Mouse (Mus musculus): ENCODE measurements around the gene Sae1. TPM values are rescaled to one million over a fixed set of nuclear protein-coding genes. Genes with fewer than 3 reads are reported as not detected.
A peak's percentile ranks its signal among the peaks of the same experiment; 100 is the strongest.
"Not testable (repeated sequence)": the region's sequence is repeated elsewhere in the genome, so short reads cannot be mapped to it uniquely, and the experiment has no call there.

Sae1 gene
- total RNA-seq, 2 experiments from 2014 or later, result 104 to 111 TPM

DNA sequence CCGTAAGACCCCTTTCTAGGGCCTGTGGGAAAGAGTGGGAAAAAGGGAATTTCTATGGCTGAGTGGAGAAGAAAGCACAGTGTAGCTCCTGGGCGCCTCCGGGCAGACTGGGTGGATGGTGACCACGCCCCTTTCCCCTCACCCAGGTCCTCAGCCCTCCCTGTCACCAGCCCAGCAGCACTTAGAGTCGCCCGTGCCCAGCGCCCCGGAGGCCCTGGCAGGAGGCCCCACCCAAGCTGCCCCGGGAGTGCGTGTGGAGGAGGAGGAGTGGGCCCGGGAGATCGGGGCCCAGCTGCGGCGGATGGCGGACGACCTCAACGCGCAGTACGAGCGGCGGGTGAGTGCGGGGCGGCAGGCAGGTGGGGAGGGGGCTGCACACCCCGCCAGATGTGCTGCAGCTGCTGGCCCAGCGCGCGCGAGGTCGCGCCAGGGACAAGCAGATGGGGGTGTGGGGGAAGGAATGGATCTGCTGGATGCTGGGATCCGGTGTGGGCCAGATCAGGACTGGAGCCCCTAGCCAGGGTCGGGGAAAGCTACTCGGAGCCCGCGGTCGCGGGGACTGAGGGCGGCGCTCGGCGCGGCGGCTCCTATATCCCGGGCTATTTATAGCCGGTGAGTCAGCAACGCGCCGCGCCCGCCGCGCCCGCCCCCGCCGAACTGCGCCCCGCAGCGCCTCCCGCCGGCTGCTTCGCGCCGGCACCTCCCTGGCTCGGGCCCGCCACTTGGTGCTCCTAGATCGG is 74.0 kb downstream of the Sae1 start:
- intact Hi-C loops (cut with DNase I), result loop anchor here (1.0 to 10.0 kb wide), 2 partner anchors 18 to 301 kb away; partner anchors contain the start of gene Arhgap35
- DNase-seq (ENCODE audit: low spot score in 2 of 2), result peak; percentile 81 to 86

DNA sequence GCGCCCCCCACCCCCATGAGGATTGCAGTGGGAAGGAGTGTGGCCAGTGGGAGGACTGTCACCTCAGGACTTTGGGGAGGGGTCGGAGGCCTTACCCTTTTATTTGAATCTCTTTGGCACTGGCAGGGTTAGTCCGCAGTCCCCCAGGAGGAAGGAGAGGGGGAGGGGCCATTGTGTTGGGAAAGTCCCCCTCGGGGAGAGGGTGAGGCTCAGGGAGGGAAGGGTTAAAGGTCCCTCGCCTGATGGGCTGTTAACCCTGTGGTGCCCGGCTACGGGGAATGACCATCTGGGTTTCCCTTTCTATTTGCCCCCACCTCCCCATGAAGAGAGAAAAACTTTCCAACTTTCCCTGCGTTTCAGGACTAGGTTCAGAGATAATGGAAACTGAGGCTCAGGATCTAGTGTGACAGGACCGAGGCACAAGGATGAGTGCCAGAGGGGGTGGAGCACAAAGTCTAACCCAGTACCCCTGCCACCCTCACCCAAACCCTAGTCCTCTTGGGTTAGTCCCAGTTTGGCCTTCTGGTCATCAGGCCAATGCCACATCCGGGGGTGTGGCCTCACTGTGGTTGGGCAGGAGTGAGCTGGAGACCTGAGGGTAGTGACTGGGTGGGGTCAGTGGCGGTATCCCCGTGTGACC is 74.8 kb downstream of the Sae1 start:
- peak in 1 of 2 experiments; percentile 11 for DNase-seq (ENCODE audit: low spot score in 2 of 2)
- intact Hi-C loops (cut with DNase I), result loop anchor here (10.0 kb wide), 1 partner anchor 302 kb away; the partner anchor contains the start of gene Arhgap35

DNA sequence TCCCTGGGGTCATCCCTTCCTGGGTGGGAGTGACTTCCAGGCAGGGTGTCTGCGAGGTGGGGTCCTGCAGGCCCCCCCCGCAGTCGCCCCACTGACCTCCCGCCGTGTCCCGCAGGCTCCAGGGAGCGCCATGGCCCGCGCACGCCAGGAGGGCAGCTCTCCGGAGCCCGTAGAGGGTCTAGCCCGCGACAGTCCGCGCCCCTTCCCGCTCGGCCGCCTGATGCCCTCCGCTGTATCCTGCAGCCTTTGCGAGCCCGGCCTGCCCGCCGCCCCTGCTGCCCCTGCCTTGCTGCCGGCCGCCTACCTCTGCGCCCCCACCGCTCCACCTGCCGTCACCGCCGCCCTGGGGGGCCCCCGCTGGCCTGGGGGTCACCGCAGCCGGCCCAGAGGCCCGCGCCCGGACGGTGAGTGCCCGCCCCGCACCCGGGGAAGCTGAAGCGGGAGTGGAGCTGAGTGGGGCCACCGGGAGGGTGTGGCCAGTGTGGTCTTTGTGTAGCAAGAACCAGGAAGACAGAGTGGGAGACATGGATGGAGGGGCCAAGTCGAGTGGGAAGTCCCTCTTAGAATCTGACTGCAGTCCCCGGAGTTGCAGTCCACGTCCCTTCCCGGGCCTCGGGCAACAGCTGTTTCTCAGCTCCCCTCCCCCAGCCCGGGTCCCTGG is 75.5 kb downstream of the Sae1 start:
- intact Hi-C loops (cut with DNase I), result loop anchor here (10.0 kb wide), 1 partner anchor 303 kb away; the partner anchor contains the start of gene Arhgap35
- DNase-seq (ENCODE audit: low spot score in 2 of 2), result peak; percentile 17 to 22

DNA sequence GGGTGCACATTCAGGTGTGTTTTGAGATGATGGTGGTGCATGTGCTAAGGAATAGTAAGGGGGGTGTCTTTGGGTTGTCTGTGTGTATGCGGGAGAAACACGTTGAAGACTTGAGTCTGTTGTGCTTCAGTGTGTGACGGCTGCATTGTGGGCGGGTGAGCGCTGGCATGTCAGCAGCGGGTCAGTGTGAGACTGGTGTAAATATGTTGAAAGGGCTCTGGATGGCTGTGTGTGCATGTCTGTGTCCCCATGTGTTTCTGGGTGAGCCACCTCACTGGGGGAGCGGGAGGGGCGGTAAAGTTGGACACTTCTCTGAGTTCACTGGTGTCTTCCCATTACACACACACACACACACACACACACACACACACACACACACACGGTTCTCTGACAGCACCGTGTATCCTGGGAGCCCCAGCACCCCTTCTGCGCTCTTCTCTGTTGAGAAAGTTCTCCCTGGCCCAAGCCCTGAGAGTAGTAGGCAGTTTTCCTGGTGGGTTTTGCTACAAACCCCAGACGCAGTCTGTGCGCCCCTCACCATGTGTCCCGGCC is 76.1 kb downstream of the Sae1 start:
- intact Hi-C loops (cut with DNase I), result loop anchor here (10.0 kb wide), 1 partner anchor 303 kb away; the partner anchor contains the start of gene Arhgap35
- DNase-seq (ENCODE audit: low spot score in 2 of 2), result peak; percentile 28 to 41

DNA sequence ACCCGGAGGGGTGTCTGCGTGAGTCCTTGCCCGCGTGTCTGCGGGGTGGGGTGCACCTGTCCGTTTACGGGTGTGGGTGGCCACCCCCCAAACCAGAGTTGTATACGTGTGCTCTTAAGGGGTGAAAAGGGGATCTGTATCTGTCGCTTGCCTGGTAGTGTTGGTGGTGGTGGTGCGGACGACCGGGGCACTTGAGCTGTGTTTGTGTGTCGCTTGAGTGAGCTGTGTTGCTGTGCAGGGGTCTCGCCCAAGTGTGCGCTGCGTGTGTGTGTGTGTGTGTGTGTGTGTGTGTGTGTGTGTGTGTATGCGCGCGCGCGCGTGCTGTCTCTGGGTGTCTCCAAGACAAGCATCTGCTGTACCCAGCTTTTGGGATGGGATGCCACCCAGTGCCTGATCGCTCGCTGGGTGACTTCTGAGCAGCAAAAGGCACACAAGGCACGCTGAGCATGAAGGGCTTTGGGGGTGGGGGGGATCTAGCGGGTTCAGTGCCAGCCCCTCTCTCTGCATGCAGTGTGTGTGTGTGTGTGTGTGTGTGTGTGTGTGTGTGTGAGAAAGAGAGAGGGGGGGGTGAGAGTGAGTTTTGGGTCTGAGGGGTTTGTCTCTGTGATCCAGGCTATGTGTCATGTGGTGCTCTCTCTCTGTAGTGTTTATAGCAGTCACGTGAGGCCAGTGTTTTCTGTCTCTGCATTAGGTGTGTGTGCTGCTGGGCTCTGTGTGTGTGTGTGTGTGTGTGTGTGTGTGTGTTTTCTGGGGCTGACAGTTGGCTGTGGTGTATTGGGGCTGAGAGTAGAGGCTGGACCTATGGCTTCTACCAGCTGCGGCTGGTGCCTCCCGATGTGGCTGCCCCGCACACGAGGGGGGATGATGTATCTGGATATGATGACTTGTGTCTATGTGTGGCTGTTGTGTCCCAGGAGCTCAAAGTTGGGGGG is 76.8 kb downstream of the Sae1 start:
- DNase-seq (ENCODE audit: low spot score in 2 of 2), result peak; percentile 46 to 62
- intact Hi-C loops (cut with DNase I), result loop anchor here (10.0 kb wide), 1 partner anchor 304 kb away; the partner anchor contains the start of gene Arhgap35

DNA sequence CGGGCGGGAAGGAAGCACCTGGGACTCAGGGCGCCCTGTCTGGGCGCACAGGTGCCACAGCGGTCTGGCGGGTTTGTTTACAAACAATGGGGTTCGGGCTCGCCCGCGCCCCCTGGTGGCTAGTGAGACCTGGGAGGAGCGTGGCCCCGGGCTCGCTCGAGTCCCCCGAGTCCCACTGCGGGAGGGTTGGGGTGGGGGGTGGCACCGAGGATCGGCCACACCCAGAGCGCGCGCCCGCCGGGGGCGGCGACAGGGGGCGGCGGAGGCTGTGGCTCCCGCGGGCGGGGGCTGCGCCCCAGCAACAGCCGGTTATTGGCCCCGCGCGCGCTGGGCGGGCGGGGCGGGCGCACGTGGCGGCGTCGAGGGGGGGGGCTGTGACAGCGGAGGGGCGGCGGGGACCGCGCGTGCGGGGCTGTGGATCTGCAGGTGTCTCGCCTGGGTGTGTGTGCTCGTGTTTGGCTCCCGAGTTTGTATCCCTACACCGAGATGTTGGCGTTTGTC is 77.5 kb downstream of the Sae1 start:
- peak; percentile 77 for DNase-seq (ENCODE audit: low spot score in 2 of 2)
- intact Hi-C loops (cut with DNase I), result loop anchor here (10.0 kb wide), 1 partner anchor 305 kb away; the partner anchor contains the start of gene Arhgap35

DNA sequence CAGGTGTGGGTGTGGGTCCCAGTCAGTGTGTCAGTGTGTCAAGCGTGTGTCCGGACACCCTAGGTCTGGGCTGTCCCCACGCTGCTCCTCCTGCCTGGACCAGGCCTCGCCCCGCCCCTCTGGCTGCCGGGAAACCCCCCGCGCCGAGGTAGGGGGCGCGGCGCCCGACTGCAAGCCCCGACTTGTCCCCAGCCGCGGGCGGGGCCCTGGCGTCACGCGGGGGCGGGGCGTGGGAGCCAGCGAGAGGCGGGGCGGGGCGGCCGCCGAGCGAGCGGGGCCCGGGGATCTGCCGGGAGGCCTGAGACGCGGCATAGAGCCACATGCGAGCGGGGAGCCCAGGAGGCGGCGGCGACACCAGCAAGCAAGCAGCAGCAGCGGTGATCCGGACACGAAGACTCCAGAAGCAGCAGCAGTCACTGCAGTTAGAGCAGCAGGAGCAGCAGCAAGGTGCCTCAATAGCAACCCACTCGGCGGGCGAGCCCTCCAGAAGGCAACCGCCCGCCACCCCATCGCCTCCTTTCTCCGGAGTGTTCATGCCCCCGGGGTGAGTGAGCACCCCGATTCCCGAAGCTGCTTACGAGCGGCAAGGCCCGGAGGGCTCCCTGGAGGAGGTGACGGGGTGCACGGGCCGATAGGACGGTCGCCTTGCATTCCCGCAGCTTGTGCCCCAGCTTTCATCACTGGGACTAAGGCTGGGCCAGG is 78.1 kb downstream of the Sae1 start:
- DNase-seq (ENCODE audit: low spot score in 2 of 2), result peak; percentile 85 to 87
- intact Hi-C loops (cut with DNase I), result loop anchor here (10.0 kb wide), 1 partner anchor 305 kb away; the partner anchor contains the start of gene Arhgap35

DNA sequence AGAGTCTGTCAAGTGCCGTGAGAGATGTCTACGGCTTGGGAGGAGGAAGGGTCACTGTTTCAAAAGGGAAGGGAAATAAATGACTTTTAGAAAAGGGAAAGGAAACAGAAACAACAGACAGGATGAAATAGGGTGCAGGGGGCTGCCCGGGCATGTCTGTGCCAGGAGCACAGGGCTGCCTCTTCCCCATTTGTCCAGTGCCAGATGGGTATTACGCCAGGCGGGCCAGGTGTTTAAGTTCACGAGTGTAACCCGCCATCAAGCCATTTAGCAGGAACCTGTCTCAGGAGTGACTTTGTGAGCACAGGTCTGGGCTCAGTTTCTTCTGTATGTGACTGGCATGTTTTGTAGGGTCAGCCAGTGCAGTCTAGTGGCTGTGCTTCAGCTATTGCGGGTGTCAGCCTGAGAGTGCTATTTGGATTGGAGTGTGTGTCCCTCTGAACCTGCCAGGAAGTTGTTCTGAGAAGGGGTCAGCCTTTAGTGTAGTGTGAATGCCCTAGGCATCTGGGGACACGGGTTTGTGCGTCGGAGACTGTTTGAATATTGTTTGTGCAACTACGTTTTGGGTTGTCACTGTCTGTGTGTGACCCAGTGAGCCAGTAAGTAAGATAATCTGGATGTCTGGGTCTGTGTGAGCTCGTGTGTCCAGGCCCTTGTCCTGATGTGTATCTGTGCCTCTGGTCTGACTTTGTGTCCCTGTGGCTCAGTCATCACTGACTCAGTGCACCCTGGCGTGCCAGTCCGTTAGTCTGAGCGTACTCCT is 78.9 kb downstream of the Sae1 start:
- intact Hi-C loops (cut with DNase I), result no loop called here
- DNase-seq (ENCODE audit: low spot score in 2 of 2), result no peak

DNA sequence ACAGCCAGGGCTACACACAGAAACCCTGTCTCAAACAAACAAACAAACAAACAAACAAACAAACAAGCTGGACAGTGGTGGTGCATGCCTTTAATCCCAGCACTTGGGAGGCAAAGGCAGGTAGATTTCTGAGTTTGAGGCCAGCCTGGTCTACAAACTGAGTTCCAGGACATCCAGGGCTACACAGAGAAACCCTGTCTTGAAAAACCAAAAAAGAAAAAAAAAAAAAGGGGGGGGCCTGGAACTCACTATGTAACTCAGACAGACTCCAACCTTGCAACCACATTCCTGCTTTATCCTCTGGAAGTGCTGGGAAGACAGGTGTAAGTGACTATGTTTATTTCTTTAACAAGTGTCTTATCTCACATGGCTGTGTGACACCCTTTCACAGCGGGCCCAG is 79.5 kb downstream of the Sae1 start, which contains the start of gene Bbc3:
Bbc3 (plus strand) TSS at position 301 of the 400 bp plus-strand sequence.
- intact Hi-C loops (cut with DNase I); DNase-seq (ENCODE audit: low spot score in 2 of 2): not testable (repeated sequence)

DNA sequence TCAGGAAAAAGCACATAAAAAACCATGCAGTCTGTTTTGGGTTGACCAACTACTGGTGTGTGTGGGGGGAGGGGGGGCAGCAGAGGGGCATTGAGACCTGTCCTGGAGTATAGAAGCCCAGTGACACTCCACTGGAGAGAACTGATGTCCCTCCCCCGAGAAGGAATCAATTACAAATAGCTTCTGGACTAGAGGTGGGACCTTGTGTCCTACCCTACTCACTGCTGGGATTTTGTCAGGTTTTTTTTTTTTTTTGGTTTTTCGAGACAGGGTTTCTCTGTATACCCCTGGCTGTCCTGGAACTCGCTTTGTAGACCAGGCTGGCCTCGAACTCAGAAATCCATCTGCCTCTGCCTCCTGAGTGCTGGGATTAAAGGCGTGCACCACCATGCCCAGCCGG is 80.5 kb downstream of the Sae1 start:
- intact Hi-C loops (cut with DNase I); DNase-seq (ENCODE audit: low spot score in 2 of 2): not testable (repeated sequence)

DNA sequence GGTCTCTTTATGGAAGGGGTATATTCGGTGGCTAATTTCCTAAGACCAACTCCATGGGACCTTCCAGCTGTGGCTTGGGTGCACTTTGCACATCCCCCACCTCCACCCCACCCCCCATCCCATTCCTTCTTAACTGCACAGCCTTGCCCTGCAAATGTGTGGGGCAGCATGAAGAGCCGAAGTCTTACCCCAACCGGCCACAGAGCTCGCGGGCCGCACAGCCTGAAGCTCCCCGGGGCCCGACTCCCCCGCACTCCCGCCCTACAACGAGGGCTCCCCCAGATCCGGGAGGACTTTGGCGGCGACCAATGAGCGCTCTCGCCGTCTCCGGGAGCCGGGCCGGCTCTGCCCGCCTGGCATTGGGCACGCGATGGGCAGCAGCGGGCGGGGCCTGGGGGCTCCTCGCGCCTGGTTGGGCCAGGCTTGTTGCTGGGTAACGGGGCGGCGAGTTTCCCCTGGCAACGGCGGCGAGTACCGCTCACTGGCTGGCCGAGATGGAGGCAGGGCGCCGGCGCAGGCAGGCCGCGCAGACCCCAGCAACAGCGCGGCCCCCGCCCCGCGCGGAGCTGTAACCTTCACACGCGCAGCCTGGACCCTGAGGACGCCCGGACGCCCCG is 88.1 kb downstream of the Sae1 start:
- DNase-seq (ENCODE audit: low spot score in 2 of 2), result peak; percentile 95 to 97
- intact Hi-C loops (cut with DNase I), result loop anchor here (10.0 kb wide), 1 partner anchor 155 kb away; the partner anchor contains the start of gene Tmem160

DNA sequence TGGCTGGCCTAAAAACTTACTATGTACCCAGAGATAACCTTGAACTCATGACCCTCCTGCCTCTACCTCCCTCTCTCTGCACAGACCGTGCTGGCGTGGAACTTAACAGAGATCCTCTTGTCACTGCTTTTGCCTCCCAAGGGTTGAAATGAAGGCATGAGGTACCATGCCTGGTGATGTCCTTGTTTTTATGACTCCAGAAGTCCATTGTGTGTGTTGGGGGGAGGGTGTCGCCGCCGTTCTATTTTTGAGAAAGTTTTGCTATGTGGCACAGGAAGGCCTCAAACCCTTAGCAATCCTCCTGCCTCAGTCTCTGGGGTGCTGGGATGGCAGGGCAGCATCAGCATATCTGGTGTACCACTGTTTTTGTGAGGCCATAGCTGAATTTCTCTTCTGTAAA is 88.7 kb downstream of the Sae1 start:
- intact Hi-C loops (cut with DNase I), result loop anchor here (10.0 kb wide), 1 partner anchor 156 kb away; the partner anchor contains the start of gene Tmem160
- DNase-seq (ENCODE audit: low spot score in 2 of 2), result no peak

DNA sequence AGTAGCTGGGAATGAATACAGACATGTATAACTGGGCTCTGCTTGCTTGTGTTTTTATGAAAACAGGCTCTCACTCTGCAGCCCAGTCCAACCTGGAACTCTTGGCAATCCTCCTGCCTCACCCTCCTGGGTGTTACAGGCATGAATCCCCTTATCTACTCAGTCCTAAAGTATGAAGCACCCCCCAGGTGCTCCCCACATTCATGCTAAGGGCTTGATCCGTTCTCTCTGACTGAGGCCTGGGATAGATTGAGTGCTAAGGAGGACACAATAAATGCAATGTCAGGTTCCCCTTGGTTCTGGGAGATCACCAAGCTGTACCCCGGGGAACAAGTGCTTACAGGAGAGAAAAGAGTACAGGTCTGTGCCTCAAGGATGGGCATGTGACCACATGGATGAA is 90.0 kb downstream of the Sae1 start:
- DNase-seq (ENCODE audit: low spot score in 2 of 2), result no peak
- intact Hi-C loops (cut with DNase I), result loop anchor here (10.0 kb wide), 1 partner anchor 157 kb away; the partner anchor contains the start of gene Tmem160

DNA sequence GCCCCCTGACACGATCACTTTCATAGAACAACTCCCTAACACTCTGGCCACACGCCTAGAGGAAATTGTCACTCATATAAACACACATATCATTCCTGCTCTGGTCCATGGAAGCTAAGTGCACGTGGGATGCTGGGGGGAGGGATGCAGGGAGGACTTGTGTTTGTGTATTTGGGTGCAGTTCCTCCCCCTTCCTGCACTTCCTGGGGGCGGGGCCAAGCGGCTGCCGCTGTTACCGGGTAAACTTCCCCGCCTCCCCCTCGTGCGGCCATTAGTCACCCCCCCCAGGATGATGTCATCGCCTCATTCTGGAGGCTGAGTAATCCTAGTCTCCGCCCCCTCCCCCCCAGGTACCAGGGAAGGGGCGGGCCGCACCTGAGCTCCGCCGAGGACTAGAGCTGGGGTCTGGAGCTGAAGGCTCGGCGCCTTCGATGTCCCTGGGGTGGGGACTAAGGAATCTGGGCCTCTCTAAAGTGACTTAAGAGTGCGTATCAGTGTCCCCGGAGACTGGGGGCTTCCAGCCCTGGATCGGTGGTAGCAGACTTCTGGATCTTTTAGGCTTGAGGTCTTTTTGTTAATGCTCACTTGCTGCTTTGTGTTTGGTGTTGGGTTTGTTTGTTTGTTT is 90.7 kb downstream of the Sae1 start:
- intact Hi-C loops (cut with DNase I), result loop anchor here (10.0 kb wide), 1 partner anchor 158 kb away; the partner anchor contains the start of gene Tmem160
- peak; percentile 66 to 75 for DNase-seq (ENCODE audit: low spot score in 2 of 2)

DNA sequence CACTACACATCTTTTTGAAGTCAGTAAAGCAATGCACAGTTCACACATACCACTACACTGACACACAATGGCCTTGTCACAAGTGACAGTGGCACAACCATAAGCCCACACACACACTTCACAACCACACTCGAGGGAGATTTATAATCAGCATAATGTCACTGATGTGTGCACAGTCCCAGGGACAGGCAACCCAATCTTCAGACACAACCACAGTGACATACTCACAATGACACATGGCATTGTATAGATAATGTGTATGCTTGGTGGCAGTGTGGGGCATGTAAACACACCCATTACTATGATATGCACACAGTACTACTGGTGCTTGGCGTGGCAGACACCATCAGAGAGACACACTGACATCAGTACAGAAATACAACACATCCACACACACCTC is 91.5 kb downstream of the Sae1 start:
- intact Hi-C loops (cut with DNase I), result loop anchor here (10.0 kb wide), 1 partner anchor 159 kb away; the partner anchor contains the start of gene Tmem160
- DNase-seq (ENCODE audit: low spot score in 2 of 2), result no peak

Measured in left cerebral cortex, postnatal 36 days (tissue).